Mouse (Mus musculus): ENCODE data around the gene Fgfr4. TPM values are rescaled to one million over a fixed set of nuclear protein-coding genes. Genes with fewer than 3 reads are reported as not detected.

Gene Fgfr4
- polyA plus RNA-seq, 1 experiment, result 0.16 TPM

GRCm38 (mm10) chr13:55166806-55167725, 14.6 kb downstream of the Fgfr4 start:
- WGBS, result 88% methylated on average over 32 of the region's 32 CpGs
- H3K4me3 ChIP-seq (replicated peaks; ENCODE audit: insufficient read depth, low read depth, low read length), result no peak overlapping the region
- H3K4me1 ChIP-seq (ENCODE audit: control insufficient read depth, insufficient read depth, low read length), result no peaks in the 10 kb centered on the region; the same call in none of the 2 replicates
- no peak for DNase-seq
- H3K27me3 ChIP-seq (ENCODE audit: control insufficient read depth, insufficient read depth, low read length), result no peaks in the 10 kb centered on the region
- H3K27ac ChIP-seq (ENCODE audit: insufficient read depth, low read length), result no peak overlapping the region
- no peak for TF ChIP-seq POLR2A (IDR thresholded peaks at IDR 0.05; ENCODE audit: borderline replicate concordance, insufficient read depth, low read length)
- no peak for TF ChIP-seq CTCF (IDR thresholded peaks at IDR 0.05; ENCODE audit: borderline replicate concordance, insufficient read depth, low read depth, low read length)

DNA sequence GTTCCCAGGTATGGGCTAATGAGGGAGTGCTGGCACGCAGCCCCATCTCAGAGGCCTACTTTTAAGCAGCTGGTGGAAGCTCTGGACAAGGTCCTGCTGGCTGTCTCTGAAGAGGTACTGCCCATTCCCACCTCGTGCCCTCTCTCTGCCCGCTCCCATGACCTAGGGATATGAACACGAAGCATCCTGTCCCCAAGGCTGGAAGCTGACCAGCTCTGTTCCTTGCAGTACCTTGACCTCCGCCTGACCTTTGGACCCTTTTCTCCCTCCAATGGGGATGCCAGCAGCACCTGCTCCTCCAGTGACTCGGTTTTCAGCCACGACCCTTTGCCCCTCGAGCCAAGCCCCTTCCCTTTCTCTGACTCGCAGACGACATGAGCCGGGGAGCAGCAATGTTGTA, 15.4 kb downstream of the Fgfr4 start:
- 67% methylated on average over 11 of the region's 11 CpGs for WGBS
- Histone ChIP-seq H3K27ac (ENCODE audit: insufficient read depth, low read length) (no peak overlapping the region), H3K27me3 (ENCODE audit: control insufficient read depth, insufficient read depth, low read length) (no peaks in the 10 kb centered on the region), H3K4me1 (ENCODE audit: control insufficient read depth, insufficient read depth, low read length) (no peaks in the 10 kb centered on the region; the same call in none of the 2 replicates), H3K4me3 (replicated peaks; ENCODE audit: insufficient read depth, low read depth, low read length) (no peak overlapping the region)
- no peak for TF ChIP-seq POLR2A (IDR thresholded peaks at IDR 0.05; ENCODE audit: borderline replicate concordance, insufficient read depth, low read length)
- no peak for TF ChIP-seq CTCF (IDR thresholded peaks at IDR 0.05; ENCODE audit: borderline replicate concordance, insufficient read depth, low read depth, low read length)
- no peak for DNase-seq

- Histone ChIP-seq H3K27ac (ENCODE audit: insufficient read depth, low read length) (no peak overlapping the region), H3K4me3 (replicated peaks; ENCODE audit: insufficient read depth, low read depth, low read length) (no peak overlapping the region), H3K4me1 (ENCODE audit: control insufficient read depth, insufficient read depth, low read length) (no peaks in the 10 kb centered on the region; the same call in none of the 2 replicates), H3K27me3 (ENCODE audit: control insufficient read depth, insufficient read depth, low read length) (no peaks in the 10 kb centered on the region)
- TF ChIP-seq POLR2A (IDR thresholded peaks at IDR 0.05; ENCODE audit: borderline replicate concordance, insufficient read depth, low read length), result no peak
- TF ChIP-seq CTCF (IDR thresholded peaks at IDR 0.05; ENCODE audit: borderline replicate concordance, insufficient read depth, low read depth, low read length), result no peak
- no peak for DNase-seq
- 58% methylated on average over 5 of the region's 5 CpGs for WGBS
These were observed 15.8 kb downstream of the Fgfr4 start for GRCm38 (mm10) chr13:55168255-55168654.

GRCm38 (mm10) chr13:55168958-55169369, 16.5 kb downstream of the Fgfr4 start:
- H3K4me1 ChIP-seq (ENCODE audit: control insufficient read depth, insufficient read depth, low read length), result no peaks in the 10 kb centered on the region; the same call in none of the 2 replicates
- H3K27ac ChIP-seq (ENCODE audit: insufficient read depth, low read length), result no peak overlapping the region
- no peak overlapping the region for H3K4me3 ChIP-seq (replicated peaks; ENCODE audit: insufficient read depth, low read depth, low read length)
- no peak for TF ChIP-seq CTCF (IDR thresholded peaks at IDR 0.05; ENCODE audit: borderline replicate concordance, insufficient read depth, low read depth, low read length)
- TF ChIP-seq POLR2A (IDR thresholded peaks at IDR 0.05; ENCODE audit: borderline replicate concordance, insufficient read depth, low read length), result no peak
- no peak for DNase-seq
- no peaks in the 10 kb centered on the region for H3K27me3 ChIP-seq (ENCODE audit: control insufficient read depth, insufficient read depth, low read length)
- WGBS, result 25% methylated on average over 13 of the region's 13 CpGs

- peak in 1 of 2 experiments; percentile 33 for DNase-seq
- no peak overlapping the region for H3K4me3 ChIP-seq (replicated peaks; ENCODE audit: insufficient read depth, low read depth, low read length)
- TF ChIP-seq POLR2A (IDR thresholded peaks at IDR 0.05; ENCODE audit: borderline replicate concordance, insufficient read depth, low read length) (no peak), CTCF (IDR thresholded peaks at IDR 0.05; ENCODE audit: borderline replicate concordance, insufficient read depth, low read depth, low read length) (no peak)
- H3K4me1 ChIP-seq (ENCODE audit: control insufficient read depth, insufficient read depth, low read length), result no peaks in the 10 kb centered on the region; the same call in none of the 2 replicates
- no peaks in the 10 kb centered on the region for H3K27me3 ChIP-seq (ENCODE audit: control insufficient read depth, insufficient read depth, low read length)
- WGBS, result 14% methylated on average over 26 of the region's 26 CpGs
- H3K27ac ChIP-seq (ENCODE audit: insufficient read depth, low read length), result no peak overlapping the region
These were observed 19.3 kb downstream of the Fgfr4 start for GRCm38 (mm10) chr13:55171517-55172335.

- no peak for DNase-seq
- Histone ChIP-seq H3K27me3 (ENCODE audit: control insufficient read depth, insufficient read depth, low read length) (no peaks in the 10 kb centered on the region), H3K4me3 (replicated peaks; ENCODE audit: insufficient read depth, low read depth, low read length) (no peak overlapping the region), H3K27ac (ENCODE audit: insufficient read depth, low read length) (no peak overlapping the region), H3K4me1 (ENCODE audit: control insufficient read depth, insufficient read depth, low read length) (no peaks in the 10 kb centered on the region; the same call in none of the 2 replicates)
- WGBS, result 33% methylated on average over 7 of the region's 7 CpGs
- no peak for TF ChIP-seq CTCF (IDR thresholded peaks at IDR 0.05; ENCODE audit: borderline replicate concordance, insufficient read depth, low read depth, low read length)
- no peak for TF ChIP-seq POLR2A (IDR thresholded peaks at IDR 0.05; ENCODE audit: borderline replicate concordance, insufficient read depth, low read length)
These were observed 19.9 kb downstream of the Fgfr4 start for GRCm38 (mm10) chr13:55172336-55172770.

- WGBS, result 81% methylated on average over 11 of the region's 11 CpGs
- TF ChIP-seq CTCF (IDR thresholded peaks at IDR 0.05; ENCODE audit: borderline replicate concordance, insufficient read depth, low read depth, low read length) (no peak), POLR2A (IDR thresholded peaks at IDR 0.05; ENCODE audit: borderline replicate concordance, insufficient read depth, low read length) (no peak)
- Histone ChIP-seq H3K4me1 (ENCODE audit: control insufficient read depth, insufficient read depth, low read length) (peaks cover 2% of the 10 kb centered on the region), H3K27ac (ENCODE audit: insufficient read depth, low read length) (no peak overlapping the region), H3K27me3 (ENCODE audit: control insufficient read depth, insufficient read depth, low read length) (no peaks in the 10 kb centered on the region), H3K4me3 (replicated peaks; ENCODE audit: insufficient read depth, low read depth, low read length) (no peak overlapping the region)
- no peak for DNase-seq
These were observed 21.9 kb downstream of the Fgfr4 start for GRCm38 (mm10) chr13:55174347-55174746.

Measured in cerebellum, adult 2 months (tissue).